In the genomic region with DNA sequence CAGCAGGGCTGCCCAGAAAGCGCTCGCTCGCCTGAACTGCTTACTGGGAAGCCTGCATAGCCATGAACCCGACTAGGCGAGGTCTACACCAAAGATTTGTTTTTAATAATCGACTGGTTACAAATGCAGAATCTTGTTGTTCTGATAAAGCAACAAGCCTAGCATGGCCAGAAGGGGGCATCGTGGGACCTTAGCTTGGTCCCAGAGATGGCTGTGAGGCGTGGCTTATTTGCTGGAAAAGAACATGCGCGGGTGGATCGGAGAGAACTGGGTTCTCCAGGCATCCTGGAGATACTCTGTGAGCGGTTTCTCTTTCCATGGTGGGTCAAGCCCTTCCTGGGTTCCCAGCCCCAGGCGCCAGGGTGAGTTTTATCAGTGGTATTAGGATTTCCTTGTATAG, we compare ENCODE assay signal across 10 mouse cellular contexts. TPM values are rescaled to one million over a fixed set of nuclear protein-coding genes. Genes with fewer than 3 reads are reported as not detected.
DNase-seq lines count a peak whose midpoint lies in the region; ATAC-seq and TF ChIP-seq lines count a peak whose summit lies in the region.
"Had no signal": no experiment of that assay in that cellular context is flagged by ENCODE, and none has a peak within 500 bp of the region (broad histone marks: within the 10 kb centered on the region; RNA-seq: fewer than 3 reads in every experiment).

No protein-coding gene starts in this region.

- TF ChIP-seq CTCF in liver, adult 2 months (IDR thresholded peaks at IDR 0.05; ENCODE audit: low read depth, low read length) = peak; percentile 45
- peak; percentile 54; the same call in 1 of the 2 replicates for TF ChIP-seq CTCF in bone marrow macrophage, adult 2 months (IDR thresholded peaks at IDR 0.05; ENCODE audit: low read depth, low read length)
- peak; percentile 26 for TF ChIP-seq CTCF in liver, embryonic 14.5 days (IDR thresholded peaks at IDR 0.05; ENCODE audit: low read depth)

- DNase-seq in liver, adult 2 months (ENCODE audit: extremely low read depth, low read depth, low spot score) = peak; percentile 10
- DNase-seq in forebrain, embryonic 14.5 days (ENCODE audit: low spot score) = peak; percentile 82
- peak; percentile 34 for DNase-seq in induced T-regulatory cell, adult 2 months (ENCODE audit: low read depth)
- DNase-seq in liver, embryonic 14.5 days (ENCODE audit: low read depth in 3 of 3, low spot score in 3 of 3) = no peak
- peak; percentile 77 to 82 for DNase-seq in right cerebral cortex, adult 2 months (ENCODE audit: low spot score in 2 of 2)
- no peak for DNase-seq in thymus, postnatal 0 days (ENCODE audit: low spot score)

- no peak overlapping the region for H3K4me2 ChIP-seq in liver, embryonic 12.5 days
- H3K4me2 ChIP-seq in forebrain, embryonic 14.5 days (ENCODE audit: low read length) = 0 out of 2 replicates have a peak overlapping the region, but pooled peaks have one; percentile 5
- H3K4me2 ChIP-seq in liver, embryonic 14.5 days (ENCODE audit: low read depth) = no peak overlapping the region
- H3K4me2 ChIP-seq: embryonic facial prominence, embryonic 12.5 days had no signal

- H3K27ac ChIP-seq in liver, adult 2 months (replicated peaks; ENCODE audit: insufficient read depth, low read depth, low read length) = no peak overlapping the region
- H3K27ac ChIP-seq in liver, embryonic 12.5 days = no peak overlapping the region
- no peak overlapping the region for H3K27ac ChIP-seq in bone marrow macrophage, adult 2 months (ENCODE audit: insufficient read depth, low read depth, low read length)
- H3K27ac ChIP-seq in forebrain, embryonic 14.5 days (ENCODE audit: low read depth, low read length) = no peak overlapping the region
- H3K27ac ChIP-seq in liver, embryonic 14.5 days = no peak overlapping the region
- H3K27ac ChIP-seq: embryonic facial prominence, embryonic 12.5 days had no signal

- H3K36me3 ChIP-seq in liver, adult 2 months (ENCODE audit: control insufficient read depth, insufficient read depth, low read length) = no peaks in the 10 kb centered on the region
- H3K36me3 ChIP-seq in liver, embryonic 12.5 days = no peaks in the 10 kb centered on the region
- no peaks in the 10 kb centered on the region for H3K36me3 ChIP-seq in forebrain, embryonic 14.5 days (ENCODE audit: control insufficient read depth, insufficient read depth, low read length)
- no peaks in the 10 kb centered on the region for H3K36me3 ChIP-seq in liver, embryonic 14.5 days (replicated peaks; ENCODE audit: control insufficient read depth, insufficient read depth, low read depth)
- H3K36me3 ChIP-seq: embryonic facial prominence, embryonic 12.5 days had no signal

- no peak for TF ChIP-seq POLR2A in liver, adult 2 months (IDR thresholded peaks at IDR 0.05; ENCODE audit: extremely low read depth, insufficient read depth, low read length)
- no peak for TF ChIP-seq POLR2A in bone marrow macrophage, adult 2 months (IDR thresholded peaks at IDR 0.05; ENCODE audit: borderline replicate concordance, low read depth, low read length)

- no peaks in the 10 kb centered on the region for H3K4me1 ChIP-seq in liver, adult 2 months (ENCODE audit: control insufficient read depth, insufficient read depth, low read length)
- no peaks in the 10 kb centered on the region for H3K4me1 ChIP-seq in liver, embryonic 12.5 days
- H3K4me1 ChIP-seq in bone marrow macrophage, adult 2 months (ENCODE audit: control insufficient read depth, insufficient read depth, low read length) = no peaks in the 10 kb centered on the region
- H3K4me1 ChIP-seq in forebrain, embryonic 14.5 days (ENCODE audit: control insufficient read depth, insufficient read depth, low read length) = no peaks in the 10 kb centered on the region
- H3K4me1 ChIP-seq in liver, embryonic 14.5 days (replicated peaks; ENCODE audit: control insufficient read depth in 2 of 2, insufficient read depth in 2 of 2, low read length in 1 of 2) = no peaks in the 10 kb centered on the region
- H3K4me1 ChIP-seq: embryonic facial prominence, embryonic 12.5 days; megakaryocyte, embryonic 14.5 days had no signal

- no peak for TF ChIP-seq EP300 in liver, embryonic 14.5 days (IDR thresholded peaks at IDR 0.05; ENCODE audit: low read depth)

- WGBS in liver, adult 2 months = 37% methylated on average over 13 of the region's 13 CpGs
- WGBS in liver, embryonic 12.5 days (ENCODE audit: insufficient replicate concordance) = 25% methylated on average over 13 of the region's 13 CpGs
- 40% methylated on average over 13 of the region's 13 CpGs for WGBS in forebrain, embryonic 14.5 days
- WGBS in liver, embryonic 14.5 days (ENCODE audit: insufficient replicate concordance) = 27% methylated on average over 13 of the region's 13 CpGs

- H3K9me3 ChIP-seq in liver, embryonic 12.5 days (replicated peaks) = no peaks in the 10 kb centered on the region
- H3K9me3 ChIP-seq in forebrain, embryonic 14.5 days (replicated peaks; ENCODE audit: control insufficient read depth, low read length) = no peaks in the 10 kb centered on the region
- no peaks in the 10 kb centered on the region for H3K9me3 ChIP-seq in liver, embryonic 14.5 days (ENCODE audit: control insufficient read depth, low read length)
- H3K9me3 ChIP-seq: embryonic facial prominence, embryonic 12.5 days; megakaryocyte, embryonic 14.5 days had no signal

- H3K79me2 ChIP-seq in liver, adult 2 months (ENCODE audit: control insufficient read depth, insufficient read depth, low read length) = no peaks in the 10 kb centered on the region

- no peak overlapping the region for H3K4me3 ChIP-seq in liver, adult 2 months (ENCODE audit: insufficient read depth, low read depth, low read length)
- H3K4me3 ChIP-seq in liver, embryonic 12.5 days = no peak overlapping the region
- H3K4me3 ChIP-seq in bone marrow macrophage, adult 2 months (ENCODE audit: insufficient read depth, low read length) = no peak overlapping the region
- no peak overlapping the region for H3K4me3 ChIP-seq in forebrain, embryonic 14.5 days (ENCODE audit: low read depth, low read length)
- no peak overlapping the region for H3K4me3 ChIP-seq in liver, embryonic 14.5 days (ENCODE audit: insufficient read depth in 1 of 2, low read depth in 2 of 2, low read length in 2 of 2)
- H3K4me3 ChIP-seq: embryonic facial prominence, embryonic 12.5 days; megakaryocyte, embryonic 14.5 days had no signal

- H3K27me3 ChIP-seq in liver, adult 2 months (ENCODE audit: control insufficient read depth, insufficient read depth, low read length) = 0 out of 2 replicates have a peak, but pooled peaks cover 2% of the 10 kb centered on the region
- H3K27me3 ChIP-seq in liver, embryonic 12.5 days (replicated peaks) = peaks cover under 1% of the 10 kb centered on the region; the same call in 1 of the 2 replicates
- no peaks in the 10 kb centered on the region for H3K27me3 ChIP-seq in forebrain, embryonic 14.5 days (replicated peaks; ENCODE audit: control insufficient read depth, insufficient read depth, low read length)
- H3K27me3 ChIP-seq in liver, embryonic 14.5 days (ENCODE audit: control insufficient read depth, insufficient read depth, low read length) = no peaks in the 10 kb centered on the region

- no peak for ATAC-seq in liver, embryonic 12.5 days
- ATAC-seq in forebrain, embryonic 14.5 days = no peak
- no peak for ATAC-seq in liver, embryonic 14.5 days (ENCODE audit: insufficient read depth)

- no peak overlapping the region for H3K9ac ChIP-seq in liver, adult 2 months (ENCODE audit: low read depth, low read length)
- no peak overlapping the region for H3K9ac ChIP-seq in liver, embryonic 12.5 days
- no peak overlapping the region for H3K9ac ChIP-seq in forebrain, embryonic 14.5 days (ENCODE audit: low read length)
- H3K9ac ChIP-seq in liver, embryonic 14.5 days (replicated peaks) = no peak overlapping the region
- H3K9ac ChIP-seq: embryonic facial prominence, embryonic 12.5 days had no signal

RNA-seq across cellular contexts. Expression of gene Mobp, which starts 35.0 kb away (rescaled TPM):
- 0.13 TPM in 1 of 2 replicates, not detected in the other for total RNA-seq in liver, adult 2 months (2014; rRNA removed)
- polyA plus RNA-seq in liver, adult 2 months (2012; rRNA removed) = not detected in 2 replicates
- polyA plus RNA-seq in liver, embryonic 12.5 days (2016; fragmentation: Nextera tagmentation; extraction: Ambion mirVana) = not detected in 2 replicates
- polyA plus RNA-seq in bone marrow macrophage, adult 2 months (2012; ENCODE audit: insufficient read depth, insufficient read length, missing spikeins) = not detected in 2 replicates
- 0.17 and 0.20 TPM in 2 replicates for polyA plus RNA-seq in forebrain, embryonic 14.5 days (2014; fragmentation: Nextera tagmentation; extraction: Ambion mirVana)
- polyA plus RNA-seq in liver, embryonic 14.5 days (2012; rRNA removed) = 0.01 TPM in 1 of 2 replicates, not detected in the other
- polyA plus RNA-seq in liver, embryonic 14.5 days (2014; fragmentation: Nextera tagmentation; extraction: Ambion mirVana) = not detected in 2 replicates
- polyA plus RNA-seq in thymus, postnatal 0 days (2015; fragmentation: Nextera tagmentation; extraction: Ambion mirVana) = not detected in 2 replicates

RNA-seq across cellular contexts. Expression of gene Rpsa, which starts 57.0 kb away (rescaled TPM):
- 646 and 710 TPM in 2 replicates for total RNA-seq in liver, adult 2 months (2014; rRNA removed)
- 896 and 1,141 TPM in 2 replicates for polyA plus RNA-seq in liver, adult 2 months (2012; rRNA removed)
- 1,191 and 1,263 TPM in 2 replicates for polyA plus RNA-seq in liver, embryonic 12.5 days (2016; fragmentation: Nextera tagmentation; extraction: Ambion mirVana)
- 1,167 and 1,228 TPM in 2 replicates for polyA plus RNA-seq in bone marrow macrophage, adult 2 months (2012; ENCODE audit: insufficient read depth, insufficient read length, missing spikeins)
- polyA plus RNA-seq in forebrain, embryonic 14.5 days (2014; fragmentation: Nextera tagmentation; extraction: Ambion mirVana) = 1,255 and 1,755 TPM in 2 replicates
- polyA plus RNA-seq in liver, embryonic 14.5 days (2012; rRNA removed) = 1,110 and 1,446 TPM in 2 replicates
- polyA plus RNA-seq in liver, embryonic 14.5 days (2014; fragmentation: Nextera tagmentation; extraction: Ambion mirVana) = 1,498 and 1,559 TPM in 2 replicates
- 1,819 and 1,824 TPM in 2 replicates for polyA plus RNA-seq in thymus, postnatal 0 days (2015; fragmentation: Nextera tagmentation; extraction: Ambion mirVana)

Comparison
In these comparisons a context has a peak if more than half of its experiments do, and no peak if none do; other contexts are left out.
1. DNase-seq: peak in liver, adult 2 months (single experiment), forebrain, embryonic 14.5 days (single experiment), induced T-regulatory cell, adult 2 months (single experiment) and right cerebral cortex, adult 2 months (2 of 2); none in liver, embryonic 14.5 days (0 of 3) and thymus, postnatal 0 days (single experiment).
2. Peak in every context shown above with its lines, with median percentiles within 50 percentile points of each other: CTCF ChIP-seq.